Mouse (Mus musculus): Measurements from ENCODE around the gene Spock2. TPM values are rescaled to one million over a fixed set of nuclear protein-coding genes. Genes with fewer than 3 reads are reported as not detected.

Gene Spock2
- total RNA-seq, 2 experiments from 2014 or later = not detected

Other genes starting within 250 kb of the Spock2 start
- 13.6 and 28.2 TPM in 2 replicates for gene Dnajb12, start 226.7 kb upstream of the Spock2 start, total RNA-seq (2015; ENCODE audit: low replicate concordance)
- gene Dnajb12, start 226.7 kb upstream of the Spock2 start, total RNA-seq (2017; ENCODE audit: low replicate concordance) = 39.8 and 43.4 TPM in 2 replicates
- 1.7 TPM in 1 of 2 replicates, not detected in the other for gene Ddit4, start 154.4 kb upstream of the Spock2 start, total RNA-seq (2015; ENCODE audit: low replicate concordance)
- 0.17 and 0.84 TPM in 2 replicates for gene Ddit4, start 154.4 kb upstream of the Spock2 start, total RNA-seq (2017; ENCODE audit: low replicate concordance)
- 11.3 and 13.1 TPM in 2 replicates for gene Ascc1, start 103.4 kb upstream of the Spock2 start, total RNA-seq (2015; ENCODE audit: low replicate concordance)
- gene Ascc1, start 103.4 kb upstream of the Spock2 start, total RNA-seq (2017; ENCODE audit: low replicate concordance) = 9.6 and 10.0 TPM in 2 replicates
- gene Anapc16, start 103.1 kb upstream of the Spock2 start, total RNA-seq (2015; ENCODE audit: low replicate concordance) = 16.3 and 21.3 TPM in 2 replicates
- gene Anapc16, start 103.1 kb upstream of the Spock2 start, total RNA-seq (2017; ENCODE audit: low replicate concordance) = 23.4 and 27.5 TPM in 2 replicates
- gene Chst3, start 113.0 kb downstream of the Spock2 start, total RNA-seq (2015; ENCODE audit: low replicate concordance) = not detected in 2 replicates
- gene Chst3, start 113.0 kb downstream of the Spock2 start, total RNA-seq (2017; ENCODE audit: low replicate concordance) = not detected in 2 replicates
- 208 and 256 TPM in 2 replicates for gene Psap, start 171.4 kb downstream of the Spock2 start, total RNA-seq (2015; ENCODE audit: low replicate concordance)
- gene Psap, start 171.4 kb downstream of the Spock2 start, total RNA-seq (2017; ENCODE audit: low replicate concordance) = 196 and 238 TPM in 2 replicates
- 78.8 and 104 TPM in 2 replicates for gene Vsir, start 240.6 kb downstream of the Spock2 start, total RNA-seq (2015; ENCODE audit: low replicate concordance)
- gene Vsir, start 240.6 kb downstream of the Spock2 start, total RNA-seq (2017; ENCODE audit: low replicate concordance) = 77.5 and 165 TPM in 2 replicates

Measured in erythroblast, adult 5-6 weeks (primary cell).